Mouse (Mus musculus) liver, embryonic 15.5 days (tissue): ENCODE measurements around the gene Kctd19. TPM values are rescaled to one million over a fixed set of nuclear protein-coding genes. Genes with fewer than 3 reads are reported as not detected.
A peak's percentile ranks its signal among the peaks of the same experiment; 100 is the strongest.

Experiments used
- ATAC-seq: fragments of 200-750 bp; cut with Nextera tagmentation; 2 replicates; pipeline ENCODE4 v1.8.0; 2017; ENCODE audit warnings: moderate number of reproducible peaks, mild to moderate bottlenecking, moderate library complexity; ENCODE audit not compliant: insufficient read depth
- H3K27ac ChIP-seq: fragments of 300-500 bp; sonication (generic); replicated peaks from 2 replicates; pipeline ENCODE4 v1.5.1; 2015; ENCODE audit warnings: mild to moderate bottlenecking, inconsistent platforms
- H3K27me3 ChIP-seq: fragments of 300-500 bp; sonication (generic); 2 replicates; pipeline ENCODE4 v1.6.1; 2015; ENCODE audit warnings: mild to moderate bottlenecking, inconsistent platforms
- H3K36me3 ChIP-seq: fragments of 300-500 bp; sonication (generic); replicated peaks from 2 replicates; pipeline ENCODE4 v1.6.1; 2015; ENCODE audit warnings: moderate library complexity, mild to moderate bottlenecking, inconsistent platforms
- H3K4me1 ChIP-seq: fragments of 300-500 bp; sonication (generic); replicated peaks from 2 replicates; pipeline ENCODE4 v1.6.1; 2015; ENCODE audit warnings: inconsistent platforms
- H3K4me2 ChIP-seq: fragments of 300-500 bp; sonication (generic); 2 replicates; pipeline ENCODE4 v1.6.1; 2015; ENCODE audit warnings: moderate library complexity, mild to moderate bottlenecking, inconsistent platforms
- H3K4me3 ChIP-seq: fragments of 300-500 bp; sonication (generic); replicated peaks from 2 replicates; pipeline ENCODE4 v1.5.1; 2015; ENCODE audit warnings: mild to moderate bottlenecking, inconsistent platforms
- H3K9ac ChIP-seq: fragments of 300-500 bp; sonication (generic); 2 replicates; pipeline ENCODE4 v1.6.1; 2015; ENCODE audit warnings: moderate library complexity, mild to moderate bottlenecking, inconsistent platforms
- H3K9me3 ChIP-seq: fragments of 300-500 bp; sonication (generic); replicated peaks from 2 replicates; pipeline ENCODE4 v1.6.1; 2016; ENCODE audit warnings: inconsistent platforms
- WGBS: fragments of 180-500 bp; shearing (Covaris S2); methylation state at CpG from one replicate; pipeline ENCODE4 v1.1.7; 2015; ENCODE audit warnings: mixed read lengths; ENCODE audit not compliant: insufficient replicate concordance; 5-methylcytosine and 5-hydroxymethylcytosine counted together
- polyA plus RNA-seq: library from polyadenylated mRNA; unstranded; fragments of >200 nt; fragmentation: Nextera tagmentation; extraction: Ambion mirVana; gene quantifications from 2 replicates; pipeline ENCODE4 v1.2.1, GENCODE M21; 2015

Gene Kctd19
- polyA plus RNA-seq, 1 experiment from 2014 or later, result not detected

DNA sequence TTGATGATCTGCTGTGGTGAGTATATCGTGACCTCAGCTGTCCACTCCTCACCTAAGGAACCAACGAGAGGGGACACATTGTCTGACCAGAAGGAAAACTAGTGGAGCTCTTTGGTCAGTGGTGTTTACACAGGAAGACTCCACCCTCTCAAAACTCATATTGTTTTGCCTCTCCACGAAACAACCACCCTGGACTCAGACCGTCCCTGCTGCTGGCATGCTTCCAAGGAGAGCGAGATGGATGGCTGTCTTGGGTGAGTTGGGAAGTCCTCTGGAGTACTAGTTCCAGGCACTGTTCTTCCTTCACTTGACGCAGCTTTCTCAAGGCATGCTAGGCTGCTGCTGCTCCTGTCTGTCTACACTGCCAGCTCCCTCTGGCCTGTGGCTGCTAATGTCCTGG lies 24.2 kb downstream of the Kctd19 start:
- no peaks in the 10 kb centered on the region for H3K9me3 ChIP-seq
- H3K27ac ChIP-seq, result no peak overlapping the region
- H3K36me3 ChIP-seq, result no peaks in the 10 kb centered on the region
- 49% methylated on average over 6 of the region's 6 CpGs for WGBS
- H3K4me3 ChIP-seq, result no peak overlapping the region
- H3K27me3 ChIP-seq, result no peaks in the 10 kb centered on the region; the same call in 1 of the 2 replicates
- ATAC-seq, result no peak
- no peaks in the 10 kb centered on the region for H3K4me1 ChIP-seq
- no peak overlapping the region for H3K4me2 ChIP-seq
- no peak overlapping the region for H3K9ac ChIP-seq

- no peak overlapping the region for H3K4me2 ChIP-seq
- H3K4me3 ChIP-seq, result no peak overlapping the region
- H3K9me3 ChIP-seq, result no peaks in the 10 kb centered on the region
- H3K27me3 ChIP-seq, result no peaks in the 10 kb centered on the region
- 30% methylated on average over 1 of the region's 1 CpGs for WGBS
- ATAC-seq, result no peak
- no peaks in the 10 kb centered on the region for H3K36me3 ChIP-seq
- no peaks in the 10 kb centered on the region for H3K4me1 ChIP-seq
- H3K9ac ChIP-seq, result no peak overlapping the region
- H3K27ac ChIP-seq, result no peak overlapping the region
Observed at GRCm38 (mm10) chr8:105387151-105387550, 26.2 kb downstream of the Kctd19 start.

GRCm38 (mm10) chr8:105384070-105384469 lies 29.2 kb downstream of the Kctd19 start:
- WGBS, result 75% methylated on average over 2 of the region's 2 CpGs
- no peak for ATAC-seq
- Histone ChIP-seq H3K9me3 (no peaks in the 10 kb centered on the region), H3K9ac (no peak overlapping the region), H3K27ac (no peak overlapping the region), H3K36me3 (no peaks in the 10 kb centered on the region), H3K4me3 (no peak overlapping the region), H3K4me2 (no peak overlapping the region), H3K27me3 (no peaks in the 10 kb centered on the region), H3K4me1 (no peaks in the 10 kb centered on the region)

DNA sequence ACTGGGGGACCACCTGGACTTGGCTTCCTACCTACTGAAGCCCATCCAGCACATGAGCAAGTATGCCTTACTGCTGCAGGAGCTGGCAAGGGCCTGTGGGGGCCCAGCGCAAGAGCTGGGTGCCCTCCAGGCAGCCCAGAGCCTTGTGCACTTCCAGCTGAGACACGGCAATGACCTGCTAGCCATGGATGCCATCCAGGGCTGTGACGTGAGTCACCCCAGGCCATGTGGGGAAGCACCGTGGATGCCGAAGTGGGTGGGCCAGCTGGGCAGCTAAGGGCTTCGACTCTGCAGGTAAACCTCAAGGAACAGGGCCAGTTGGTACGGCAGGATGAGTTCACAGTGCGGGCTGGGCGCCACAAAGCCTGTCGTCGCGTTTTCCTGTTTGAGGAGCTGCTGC lies 33.0 kb downstream of the Kctd19 start:
- Histone ChIP-seq H3K9me3 (no peaks in the 10 kb centered on the region), H3K4me2 (no peak overlapping the region), H3K36me3 (no peaks in the 10 kb centered on the region), H3K27me3 (0 out of 2 replicates have a peak, but pooled peaks cover 11% of the 10 kb centered on the region), H3K27ac (no peak overlapping the region), H3K9ac (no peak overlapping the region), H3K4me1 (no peaks in the 10 kb centered on the region), H3K4me3 (no peak overlapping the region)
- ATAC-seq, result no peak
- WGBS, result 72% methylated on average over 12 of the region's 12 CpGs

GRCm38 (mm10) chr8:105378673-105379072 lies 34.6 kb downstream of the Kctd19 start:
- no peaks in the 10 kb centered on the region for H3K36me3 ChIP-seq
- no peak for ATAC-seq
- 70% methylated on average over 19 of the region's 19 CpGs for WGBS
- H3K27ac ChIP-seq, result no peak overlapping the region
- H3K4me2 ChIP-seq, result no peak overlapping the region
- H3K27me3 ChIP-seq, result 0 out of 2 replicates have a peak, but pooled peaks cover 11% of the 10 kb centered on the region
- H3K4me3 ChIP-seq, result no peak overlapping the region
- no peak overlapping the region for H3K9ac ChIP-seq
- H3K4me1 ChIP-seq, result peaks cover 4% of the 10 kb centered on the region; the same call in 1 of the 2 replicates
- H3K9me3 ChIP-seq, result no peaks in the 10 kb centered on the region

GRCm38 (mm10) chr8:105374513-105374966 lies 38.8 kb downstream of the Kctd19 start:
- peaks cover 11% of the 10 kb centered on the region; the same call in 1 of the 2 replicates for H3K27me3 ChIP-seq
- H3K36me3 ChIP-seq, result no peaks in the 10 kb centered on the region
- no peak overlapping the region for H3K9ac ChIP-seq
- peak overlapping the region; percentile 32; the same call in 1 of the 2 replicates for H3K4me2 ChIP-seq
- H3K4me1 ChIP-seq, result peaks cover 4% of the 10 kb centered on the region; the same call in 1 of the 2 replicates
- H3K4me3 ChIP-seq, result no peak overlapping the region
- no peak for ATAC-seq
- 29% methylated on average over 33 of the region's 33 CpGs for WGBS
- H3K27ac ChIP-seq, result no peak overlapping the region
- no peaks in the 10 kb centered on the region for H3K9me3 ChIP-seq

DNA sequence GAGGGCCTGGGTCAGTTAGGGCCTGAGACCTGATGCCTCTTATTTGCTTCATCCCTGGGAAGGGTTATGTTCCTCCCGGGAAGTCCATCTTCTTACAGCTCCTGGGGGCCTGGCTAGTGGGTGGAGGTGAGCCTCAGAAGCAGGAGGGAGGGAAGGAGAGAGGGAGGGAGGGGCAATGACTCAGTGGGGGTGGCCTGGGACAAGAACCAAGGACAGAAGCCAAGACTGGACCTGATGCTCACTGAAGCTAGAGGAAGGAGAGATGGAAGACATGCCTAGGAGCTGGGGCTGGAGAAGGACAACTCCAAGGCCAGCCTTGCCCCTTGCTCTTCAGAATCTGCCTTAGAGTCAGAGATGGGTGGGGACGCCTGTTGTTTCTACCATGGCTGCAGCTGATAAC lies 40.3 kb downstream of the Kctd19 start, which contains the start of gene Plekhg4:
Plekhg4 (plus strand) TSS at position 243 of the 400 bp plus-strand sequence.
- H3K36me3 ChIP-seq, result no peaks in the 10 kb centered on the region
- no peaks in the 10 kb centered on the region for H3K9me3 ChIP-seq
- no peak within 1 kb of the TSS for H3K9ac ChIP-seq
- H3K4me1 ChIP-seq, result peaks cover 4% of the 10 kb centered on the region; the same call in 1 of the 2 replicates
- H3K27me3 ChIP-seq, result peaks cover 9% of the 10 kb centered on the region; the same call in 1 of the 2 replicates
- H3K27ac ChIP-seq, result no peak within 1 kb of the TSS
- no peak for ATAC-seq
- 41% methylated on average over 2 of the region's 2 CpGs for WGBS
- H3K4me3 ChIP-seq, result no peak within 1 kb of the TSS
- H3K4me2 ChIP-seq, result no peak within 1 kb of the TSS

GRCm38 (mm10) chr8:105372473-105372872 lies 40.8 kb downstream of the Kctd19 start:
- peaks cover 4% of the 10 kb centered on the region; the same call in 1 of the 2 replicates for H3K4me1 ChIP-seq
- 65% methylated on average over 9 of the region's 9 CpGs for WGBS
- H3K27me3 ChIP-seq, result peaks cover 4% of the 10 kb centered on the region; the same call in 1 of the 2 replicates
- no peak overlapping the region for H3K9ac ChIP-seq
- no peak overlapping the region for H3K27ac ChIP-seq
- H3K9me3 ChIP-seq, result no peaks in the 10 kb centered on the region
- ATAC-seq, result no peak
- H3K4me2 ChIP-seq, result no peak overlapping the region
- H3K4me3 ChIP-seq, result no peak overlapping the region
- H3K36me3 ChIP-seq, result no peaks in the 10 kb centered on the region

DNA sequence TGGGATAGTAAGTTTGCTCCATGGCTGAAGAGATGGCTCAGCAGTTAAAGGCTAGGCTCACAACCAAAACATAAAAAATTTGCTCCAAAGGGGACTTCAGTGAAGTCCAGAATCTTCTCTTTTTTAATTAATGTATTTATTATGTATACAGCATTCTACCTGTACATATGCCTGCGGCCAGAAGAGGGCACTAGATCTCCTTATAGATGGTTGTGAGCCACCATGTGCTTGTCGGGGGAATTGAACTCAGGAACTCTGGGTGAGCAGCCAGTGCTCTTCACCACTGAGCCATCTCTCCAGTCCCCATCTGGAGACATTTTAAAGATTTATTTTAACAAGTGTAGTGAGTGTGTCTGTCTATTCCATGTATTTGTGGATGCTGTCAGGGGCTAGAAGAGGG lies 46.2 kb downstream of the Kctd19 start:
- peaks cover 8% of the 10 kb centered on the region for H3K27me3 ChIP-seq
- no peak for ATAC-seq
- no peak overlapping the region for H3K4me2 ChIP-seq
- no peaks in the 10 kb centered on the region for H3K4me1 ChIP-seq
- no peaks in the 10 kb centered on the region for H3K9me3 ChIP-seq
- no peak overlapping the region for H3K27ac ChIP-seq
- H3K4me3 ChIP-seq, result no peak overlapping the region
- H3K36me3 ChIP-seq, result no peaks in the 10 kb centered on the region
- no peak overlapping the region for H3K9ac ChIP-seq
- WGBS, result 50% methylated on average over 2 of the region's 2 CpGs

DNA sequence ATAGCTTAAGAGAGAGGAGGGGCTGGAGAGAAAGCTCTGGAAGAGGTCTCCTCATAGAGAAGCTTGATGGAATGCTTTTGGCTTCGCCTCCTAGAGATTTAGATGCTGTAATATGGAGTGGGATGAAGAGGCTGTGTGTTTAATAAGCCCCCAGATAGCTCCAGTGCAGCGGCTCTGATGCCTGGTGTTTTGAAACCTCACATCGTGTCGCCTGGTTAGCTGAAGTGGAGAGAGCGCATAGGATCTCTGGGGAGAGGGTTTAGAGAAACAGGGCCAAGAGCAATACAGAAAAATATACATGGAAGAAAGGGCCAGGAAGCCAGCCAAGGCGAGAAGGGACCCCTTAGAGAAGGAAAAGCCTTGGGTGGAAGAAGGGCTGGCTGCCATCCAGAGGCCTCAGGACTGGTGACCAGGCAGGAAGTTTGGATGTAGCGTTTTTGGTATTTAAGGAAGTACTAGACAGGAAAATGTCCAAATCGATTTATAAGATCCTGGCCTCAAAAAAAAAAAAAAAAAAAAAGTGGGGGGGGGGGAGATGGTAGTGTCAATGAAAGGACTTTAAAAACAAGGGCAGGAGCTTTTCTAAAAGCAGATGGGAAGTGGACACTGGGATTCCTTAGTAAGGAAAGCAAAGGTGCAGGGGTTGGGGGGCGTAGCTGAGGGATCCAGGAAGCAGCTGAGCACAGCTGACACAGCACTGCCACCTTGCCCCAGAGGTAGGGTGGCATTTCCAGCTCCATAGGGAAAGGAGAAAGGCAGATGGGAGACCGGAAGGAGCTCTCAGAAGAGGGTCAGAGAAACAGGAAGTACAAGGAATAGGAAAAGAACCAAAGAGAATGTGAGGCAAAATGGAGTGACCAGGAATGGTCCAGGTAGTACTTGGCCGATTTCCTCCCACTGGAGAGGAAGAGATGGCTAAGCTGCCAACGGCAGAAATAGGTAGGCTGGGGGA lies 51.3 kb downstream of the Kctd19 start:
- no peak overlapping the region for H3K4me2 ChIP-seq
- peaks cover 29% of the 10 kb centered on the region for H3K27me3 ChIP-seq
- no peak for ATAC-seq
- H3K4me1 ChIP-seq, result no peaks in the 10 kb centered on the region
- no peaks in the 10 kb centered on the region for H3K9me3 ChIP-seq
- H3K36me3 ChIP-seq, result no peaks in the 10 kb centered on the region
- no peak overlapping the region for H3K4me3 ChIP-seq
- WGBS, result 49% methylated on average over 12 of the region's 12 CpGs
- no peak overlapping the region for H3K27ac ChIP-seq
- H3K9ac ChIP-seq, result no peak overlapping the region

GRCm38 (mm10) chr8:105359646-105360045 lies 53.7 kb downstream of the Kctd19 start:
- H3K4me3 ChIP-seq, result no peak overlapping the region
- H3K27ac ChIP-seq, result no peak overlapping the region
- peaks cover 35% of the 10 kb centered on the region for H3K27me3 ChIP-seq
- ATAC-seq, result no peak
- no peaks in the 10 kb centered on the region for H3K9me3 ChIP-seq
- 47% methylated on average over 4 of the region's 4 CpGs for WGBS
- H3K9ac ChIP-seq, result no peak overlapping the region
- H3K36me3 ChIP-seq, result no peaks in the 10 kb centered on the region
- H3K4me2 ChIP-seq, result no peak overlapping the region
- H3K4me1 ChIP-seq, result no peaks in the 10 kb centered on the region
